Mouse (Mus musculus) layer of hippocampus, postnatal 36 days (tissue): Measurements from ENCODE around the gene Olfr410. TPM values are rescaled to one million over a fixed set of nuclear protein-coding genes. Genes with fewer than 3 reads are reported as not detected.

Experiments used
- DNase-seq, 2 experiments: peaks; one replicate each; pipeline ENCODE4 v3.0.0; 2022
- total RNA-seq, 2 experiments: library from RNA; stranded (reverse); gene quantifications; 2 replicates each; pipeline ENCODE4 v1.2.3; 2021

Gene Olfr410
- not detected for total RNA-seq

DNA sequence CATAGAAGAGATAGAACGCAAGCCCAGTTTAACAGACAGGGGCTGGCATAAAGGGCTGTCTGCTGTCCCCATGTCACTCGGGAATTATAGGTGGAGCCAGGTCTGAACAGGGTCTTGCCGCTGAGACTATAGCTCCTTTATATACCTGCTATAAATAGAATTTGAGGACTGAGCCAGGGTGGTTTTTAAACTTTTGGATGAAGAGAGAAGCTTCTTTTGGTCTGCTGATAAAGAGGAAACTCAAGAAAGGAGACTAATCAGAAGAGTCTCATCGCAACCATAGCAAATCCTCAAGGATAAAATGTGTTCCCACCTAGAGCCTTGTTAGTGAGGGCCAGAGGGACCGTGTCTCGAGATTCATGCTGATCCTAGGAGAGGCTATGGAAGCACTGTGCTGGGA is at the start of gene Olfr410:
Gene Olfr410, minus strand, starts transcription at position 101 of the 400 bp plus-strand sequence.
- DNase-seq = no peak

GRCm38 (mm10) chr11:74387203-74387602 is 49.4 kb upstream of the Olfr410 start:
- no peak for DNase-seq

- DNase-seq = peak in 1 of 2 experiments; percentile 26
Observed at GRCm38 (mm10) chr11:74385674-74386073, 47.8 kb upstream of the Olfr410 start.

DNA sequence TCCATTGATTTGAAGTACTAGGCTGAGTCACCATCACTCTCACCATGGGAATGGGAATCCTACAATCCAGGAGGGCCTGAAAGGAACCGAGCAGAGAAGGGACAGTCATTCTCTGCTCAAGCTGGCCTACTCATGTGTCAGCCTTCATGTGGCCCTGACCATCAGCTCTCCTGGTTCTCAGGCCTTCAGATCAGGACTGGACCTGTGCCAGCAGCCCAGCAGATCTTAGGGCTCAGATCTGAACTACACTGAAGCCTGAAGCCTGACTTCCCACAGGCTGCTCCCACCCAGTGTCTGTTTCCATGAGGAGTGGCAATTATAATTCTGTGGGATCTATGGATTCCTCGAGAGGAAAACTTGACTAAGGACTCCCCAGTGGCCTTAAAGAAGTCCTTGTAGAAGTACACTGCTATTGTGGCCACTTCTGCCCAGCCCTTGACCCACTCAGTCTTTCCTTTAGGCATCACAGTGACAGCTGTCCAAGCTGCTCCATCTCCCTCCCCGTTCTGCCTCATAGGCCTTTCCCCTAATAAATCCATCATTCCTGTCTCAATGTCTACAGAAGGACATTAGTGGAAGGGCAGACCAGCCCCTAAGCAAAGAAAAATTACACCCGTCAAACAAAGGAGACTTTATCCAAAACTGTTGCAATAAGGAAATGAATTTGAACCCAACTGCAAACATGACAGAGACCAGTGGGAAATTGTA is 41.5 kb upstream of the Olfr410 start:
- no peak for DNase-seq

DNA sequence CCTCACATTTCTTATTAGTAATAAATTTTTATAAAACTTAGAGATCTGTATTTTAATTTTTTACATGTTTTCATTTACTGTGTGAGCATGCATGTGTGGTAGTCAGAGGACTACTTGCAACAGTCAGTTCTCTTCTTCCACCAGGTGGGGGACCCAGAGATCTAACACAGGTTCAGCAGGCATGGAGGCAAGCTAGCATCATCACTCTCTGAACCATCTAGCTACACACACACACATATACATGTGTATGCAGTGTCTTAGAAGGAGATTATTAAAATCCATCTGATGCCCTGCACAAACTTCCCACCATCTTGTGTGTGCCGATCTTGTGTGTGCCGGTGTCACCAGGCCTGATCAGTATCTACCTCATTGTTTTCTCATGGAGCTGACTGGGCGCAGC is 39.0 kb upstream of the Olfr410 start:
- DNase-seq = peak; percentile 54 to 55

DNA sequence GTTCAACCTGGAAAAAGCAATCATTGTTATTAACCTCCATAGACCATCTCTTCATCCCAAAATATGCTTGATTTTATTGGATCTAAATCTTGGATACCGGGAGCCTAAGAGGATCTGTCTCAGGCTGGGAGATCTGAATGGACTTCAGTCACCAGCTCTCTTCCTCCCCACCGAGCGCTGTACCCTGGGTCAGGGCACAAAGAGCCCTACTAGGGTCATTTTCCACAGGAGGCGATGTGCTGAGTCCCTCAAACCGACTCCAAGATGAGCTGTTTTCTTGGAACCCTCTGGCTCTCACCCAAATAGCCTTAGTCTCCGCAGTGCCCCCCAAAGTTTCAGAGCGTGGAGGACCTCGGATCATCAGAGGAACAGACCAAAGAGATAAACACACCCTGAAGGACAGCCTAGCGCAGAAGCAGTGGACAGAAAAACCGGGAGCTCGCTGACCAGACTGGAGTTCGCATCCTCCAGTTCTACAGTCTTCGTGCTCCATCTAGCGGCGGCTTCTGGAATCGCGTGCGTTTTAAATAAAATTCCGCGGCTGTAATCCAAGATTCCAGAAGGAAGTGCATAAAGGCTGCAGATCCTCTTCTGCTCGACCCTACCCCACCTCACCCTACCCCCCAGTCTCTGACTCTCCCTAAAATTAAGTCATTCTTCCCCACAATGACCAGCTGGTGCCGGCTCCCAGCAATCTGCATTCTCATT is 33.7 kb upstream of the Olfr410 start:
- peak; percentile 75 to 79 for DNase-seq

DNA sequence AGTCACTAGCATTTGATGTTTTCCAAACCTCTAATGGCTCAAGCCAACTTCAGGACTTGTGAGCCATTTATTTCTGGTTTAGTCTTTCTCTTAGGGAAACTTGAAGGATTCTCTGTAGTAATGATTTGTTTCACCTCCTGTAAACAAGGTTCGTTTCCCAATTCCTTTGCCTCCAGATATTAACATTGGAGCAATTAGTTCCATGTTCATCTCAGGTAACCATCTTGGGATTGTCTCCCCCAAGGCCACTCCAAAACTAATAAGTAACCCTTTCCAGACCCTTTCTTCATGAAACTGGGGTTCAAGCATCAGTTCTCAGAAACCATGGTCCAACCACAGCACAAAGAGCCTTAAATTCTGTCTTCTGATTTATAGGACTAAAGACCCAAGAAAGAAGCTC is 23.9 kb upstream of the Olfr410 start, which contains the start of gene Olfr412:
Gene Olfr412, plus strand, starts transcription at position 301 of the 400 bp plus-strand sequence.
- DNase-seq = no peak

- DNase-seq = no peak
Observed at GRCm38 (mm10) chr11:74352550-74352949, 14.7 kb upstream of the Olfr410 start, which contains the start of gene Olfr411. Gene Olfr411, minus strand, starts transcription at chr11:74352650.

DNA sequence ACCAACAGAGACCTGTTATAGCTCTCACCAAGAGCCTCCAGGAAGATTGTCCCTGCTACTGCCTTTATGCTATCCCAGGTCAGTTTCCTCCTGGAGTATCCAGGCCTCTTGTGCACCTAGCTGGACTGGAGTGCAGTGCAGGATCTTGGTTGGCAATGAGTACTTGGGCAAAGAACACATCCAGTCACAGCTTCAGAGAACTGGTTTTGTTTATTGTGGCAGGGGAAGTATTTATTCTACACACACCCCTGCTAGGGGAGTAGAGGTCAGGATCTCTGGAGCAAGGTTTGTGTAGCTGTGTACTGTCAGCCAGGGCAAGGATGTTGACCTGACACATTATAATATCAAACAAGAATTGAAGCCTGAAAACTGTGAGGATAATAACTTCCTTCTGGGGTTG is 9.1 kb downstream of the Olfr410 start:
- DNase-seq = no peak

DNA sequence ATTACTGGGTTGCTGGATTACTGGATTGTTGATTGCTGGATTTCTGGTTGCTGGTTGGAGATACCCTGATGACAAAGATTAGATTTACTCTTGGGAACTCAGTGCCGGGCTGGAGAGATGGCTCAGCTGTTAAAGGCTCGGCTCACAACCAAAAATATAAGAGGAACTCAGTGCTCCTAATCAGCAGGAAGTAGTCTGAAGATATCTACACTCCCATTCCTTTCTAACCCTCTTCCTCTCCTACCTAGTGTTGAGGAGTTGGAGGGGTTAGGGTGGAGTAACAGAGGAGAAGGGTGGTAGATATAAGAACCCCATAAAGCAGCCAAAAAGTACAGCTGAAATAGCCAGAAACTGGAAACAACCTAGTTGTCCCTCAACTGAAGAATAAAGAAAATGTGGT is 11.8 kb downstream of the Olfr410 start:
- DNase-seq = no peak

DNA sequence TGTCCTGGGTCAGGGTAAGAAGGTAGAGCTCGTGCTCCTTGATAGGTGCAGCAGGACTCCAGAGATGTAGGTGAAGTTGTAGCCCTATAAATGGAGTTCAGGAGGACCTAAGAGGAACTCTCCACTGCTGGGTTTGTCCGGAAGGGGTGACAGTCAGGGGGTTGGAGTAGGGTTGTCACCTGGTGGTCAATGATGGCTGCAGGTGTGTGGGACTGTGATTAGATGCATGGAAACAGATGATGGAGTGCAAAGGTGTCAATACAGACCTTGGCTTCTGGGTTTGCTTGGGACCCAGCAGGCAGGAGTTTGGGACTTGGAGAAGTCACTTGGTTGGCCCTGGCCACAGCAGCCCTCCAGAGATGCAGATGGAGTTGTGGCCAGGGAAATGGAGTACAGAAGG is 50.6 kb downstream of the Olfr410 start:
- no peak for DNase-seq

GRCm38 (mm10) chr11:74283436-74283835 is 54.4 kb downstream of the Olfr410 start, which contains the start of gene Olfr59:
Gene Olfr59, plus strand, starts transcription at chr11:74283736.
- DNase-seq = no peak

Other genes starting within 250 kb of the Olfr410 start
- gene Olfr401, start 224.3 kb downstream of the Olfr410 start, total RNA-seq = not detected
- not detected for gene Olfr402, start 184.5 kb downstream of the Olfr410 start, total RNA-seq
- not detected for gene Olfr403, start 151.8 kb downstream of the Olfr410 start, total RNA-seq
- gene Olfr43, start 126.7 kb downstream of the Olfr410 start, total RNA-seq = not detected
- not detected for gene Olfr406, start 78.2 kb downstream of the Olfr410 start, total RNA-seq
- gene Olfr59, start 54.3 kb downstream of the Olfr410 start, total RNA-seq = not detected
- not detected for gene Olfr411, start 14.6 kb upstream of the Olfr410 start, total RNA-seq
- not detected for gene Olfr412, start 24.0 kb upstream of the Olfr410 start, total RNA-seq